Mouse (Mus musculus): ENCODE results near the gene Commd4. TPM values are rescaled to one million over a fixed set of nuclear protein-coding genes. Genes with fewer than 3 reads are reported as not detected.

Gene Commd4
- polyA plus RNA-seq, 1 experiment: 57.3 TPM

GRCm38 (mm10) chr9:57117261-57117755 lies 40.8 kb downstream of the Commd4 start:
- H3ac ChIP-seq (ENCODE audit: control insufficient read depth, insufficient read length): no peak overlapping the region
- no peak overlapping the region for H3K4me2 ChIP-seq (ENCODE audit: low read depth)
- no peak overlapping the region for H3K4me3 ChIP-seq
- H3K27me3 ChIP-seq (ENCODE audit: control insufficient read depth, insufficient read depth, insufficient read length): no peaks in the 10 kb centered on the region
- H3K36me3 ChIP-seq (ENCODE audit: control insufficient read depth, insufficient read depth): peaks cover 54% of the 10 kb centered on the region
- TF ChIP-seq POLR2AphosphoS2 (IDR thresholded peaks at IDR 0.05; ENCODE audit: insufficient read length, low read depth) (no peak), MYOG (IDR thresholded peaks at IDR 0.05; ENCODE audit: control insufficient read depth in 1 of 3, insufficient read depth in 1 of 3, insufficient read length in 2 of 3, low read depth in 2 of 3) (no peak), CEBPB (IDR thresholded peaks at IDR 0.05; ENCODE audit: insufficient read depth, poor library complexity, severe bottlenecking) (no peak), TCF3 (IDR thresholded peaks at IDR 0.05; ENCODE audit: insufficient read length, low read depth) (no peak), TCF12 (IDR thresholded peaks at IDR 0.05; ENCODE audit: insufficient read depth, poor library complexity, severe bottlenecking) (no peak), MAX (IDR thresholded peaks at IDR 0.05; ENCODE audit: low read depth) (no peak), POLR2A (IDR thresholded peaks at IDR 0.05; ENCODE audit: insufficient read length, low read depth) (no peak), MYOD1 (IDR thresholded peaks at IDR 0.05; ENCODE audit: control insufficient read depth in 1 of 3, insufficient read length in 2 of 3, low read depth in 2 of 3) (no peak), USF1 (IDR thresholded peaks at IDR 0.05; ENCODE audit: low read depth) (no peak), E2F4 (IDR thresholded peaks at IDR 0.05; ENCODE audit: insufficient read depth) (no peak), SRF (IDR thresholded peaks at IDR 0.05; ENCODE audit: control insufficient read depth, insufficient read length, low read depth) (no peak), REST (IDR thresholded peaks at IDR 0.05; ENCODE audit: insufficient read depth, insufficient read length) (no peak)
- H3K79me2 ChIP-seq (ENCODE audit: control insufficient read depth, insufficient read depth): no peaks in the 10 kb centered on the region

Other genes with a start within 250 kb of the Commd4 start
- gene Snx33, start 230.0 kb downstream of the Commd4 start, polyA plus RNA-seq (2012; fragmentation: generic; extraction: Trizol): 9.4 TPM
- gene Imp3, start 220.9 kb downstream of the Commd4 start, polyA plus RNA-seq (2012; fragmentation: generic; extraction: Trizol): 142 TPM
- gene Snupn, start 207.5 kb downstream of the Commd4 start, polyA plus RNA-seq (2012; fragmentation: generic; extraction: Trizol): 12.8 TPM
- gene Ptpn9, start 163.4 kb downstream of the Commd4 start, polyA plus RNA-seq (2012; fragmentation: generic; extraction: Trizol): 16.1 TPM
- gene Sin3a, start 86.3 kb downstream of the Commd4 start, polyA plus RNA-seq (2012; fragmentation: generic; extraction: Trizol): 13.3 TPM
- gene Man2c1, start 27.6 kb downstream of the Commd4 start, polyA plus RNA-seq (2012; fragmentation: generic; extraction: Trizol): 55.4 TPM
- 12.7 TPM for gene Neil1, start 10.0 kb downstream of the Commd4 start, polyA plus RNA-seq (2012; fragmentation: generic; extraction: Trizol)
- gene Trcg1, start 78.2 kb upstream of the Commd4 start, polyA plus RNA-seq (2012; fragmentation: generic; extraction: Trizol): not detected
- 30.3 TPM for gene 1700017B05Rik, start 104.3 kb upstream of the Commd4 start, polyA plus RNA-seq (2012; fragmentation: generic; extraction: Trizol)